Mouse (Mus musculus) lung, adult 2 months (tissue): ENCODE data around the gene Ltbp4. TPM values are rescaled to one million over a fixed set of nuclear protein-coding genes. Genes with fewer than 3 reads are reported as not detected.

ENCODE experiments used
- DNase-seq: peaks from one replicate; pipeline ENCODE4 v3.0.0; 2022
- H3K4me1 ChIP-seq: fragments of 200-500 bp; 2 replicates; pipeline ENCODE4 v1.6.1; 2011; ENCODE audit warnings: low read length; ENCODE audit not compliant: control insufficient read depth, insufficient read depth
- H3K4me3 ChIP-seq: fragments of 200-500 bp; replicated peaks from 2 replicates; pipeline ENCODE3; 2011; ENCODE audit warnings: low read depth, mild to moderate bottlenecking, control low read depth, low read length; ENCODE audit errors: extremely low read depth
- CTCF ChIP-seq: fragments of 200-500 bp; IDR thresholded peaks from 2 replicates; pipeline ENCODE4 v1.5.1; 2011; ENCODE audit warnings: mild to moderate bottlenecking, low read length, control low read depth; ENCODE audit not compliant: insufficient read depth
- POLR2A ChIP-seq: fragments of 200-500 bp; IDR thresholded peaks from 2 replicates; pipeline ENCODE4 v1.6.1; 2011; ENCODE audit warnings: low read depth, mild to moderate bottlenecking, control low read depth, low read length, borderline replicate concordance; ENCODE audit errors: extremely low read depth
- WGBS: fragments of 180-500 bp; shearing (Covaris S2); methylation state at CpG from one replicate; pipeline ENCODE4 v1.1.7; 2018; 5-methylcytosine and 5-hydroxymethylcytosine counted together
- polyA plus RNA-seq: library from polyadenylated mRNA; depleted of rRNA; stranded (reverse); fragments of >200 nt; gene quantifications from 2 replicates; pipeline ENCODE4 v1.2.3, GENCODE M21; 2012

The Ltbp4 gene
- polyA plus RNA-seq, 1 experiment = 496 TPM

- no peak for DNase-seq
- 72% methylated on average over 4 of the region's 4 CpGs for WGBS
- no peaks in the 10 kb centered on the region; the same call in 1 of the 2 replicates for H3K4me1 ChIP-seq
- H3K4me3 ChIP-seq = no peak overlapping the region
- TF ChIP-seq POLR2A (no peak), CTCF (no peak)
These were observed 1.6 kb upstream of the Ltbp4 start for GRCm38 (mm10) chr7:27339114-27339513.

- 1% methylated on average over 47 of the region's 47 CpGs for WGBS
- peak; percentile 90 for DNase-seq
- H3K4me3 ChIP-seq = no peak overlapping the region
- H3K4me1 ChIP-seq = peaks cover 4% of the 10 kb centered on the region
- TF ChIP-seq CTCF = peak; percentile 96
- TF ChIP-seq POLR2A = no peak
These were observed 1.3 kb downstream of the Ltbp4 start for GRCm38 (mm10) chr7:27335928-27336823.

- H3K4me3 ChIP-seq = no peak overlapping the region
- peaks cover 8% of the 10 kb centered on the region for H3K4me1 ChIP-seq
- WGBS = 40% methylated on average over 15 of the region's 15 CpGs
- TF ChIP-seq CTCF (no peak), POLR2A (no peak)
- no peak for DNase-seq
These were observed 2.3 kb downstream of the Ltbp4 start for GRCm38 (mm10) chr7:27335011-27335720.

- peaks cover 9% of the 10 kb centered on the region for H3K4me1 ChIP-seq
- H3K4me3 ChIP-seq = peak overlapping the region; percentile 2
- DNase-seq = peak; percentile 33
- no peak for TF ChIP-seq POLR2A
- no peak for TF ChIP-seq CTCF
- whole genome bisulfite sequencing = 2% methylated on average over 32 of the region's 32 CpGs
These were observed 3.0 kb downstream of the Ltbp4 start for GRCm38 (mm10) chr7:27334405-27334911.

GRCm38 (mm10) chr7:27333316-27333941 lies 4.1 kb downstream of the Ltbp4 start:
- peak; percentile 25 for DNase-seq
- WGBS = 1% methylated on average over 54 of the region's 77 CpGs

GRCm38 (mm10) chr7:27332353-27333199 lies 4.9 kb downstream of the Ltbp4 start:
- peak; percentile 90 for DNase-seq
- peak; percentile 76 for TF ChIP-seq CTCF
- TF ChIP-seq POLR2A = peak; percentile 59; the same call in 1 of the 2 replicates
- 2% methylated on average over 38 of the region's 39 CpGs for WGBS
- Histone ChIP-seq H3K4me3 (peak overlapping the region; percentile 57), H3K4me1 (peaks cover 14% of the 10 kb centered on the region)

More at GRCm38 (mm10) chr7:27333316-27333941, 4.1 kb downstream of the Ltbp4 start:
- no peak for TF ChIP-seq CTCF
- TF ChIP-seq POLR2A = no peak
- Histone ChIP-seq H3K4me1 (peaks cover 14% of the 10 kb centered on the region), H3K4me3 (peak overlapping the region; percentile 57)

- WGBS = 4% methylated on average over 8 of the region's 8 CpGs
- peak overlapping the region; percentile 51 for H3K4me3 ChIP-seq
These were observed 5.6 kb downstream of the Ltbp4 start for GRCm38 (mm10) chr7:27331854-27332253.

GRCm38 (mm10) chr7:27331541-27331851 lies 6.0 kb downstream of the Ltbp4 start:
- WGBS = 2% methylated on average over 8 of the region's 8 CpGs
- TF ChIP-seq CTCF (no peak), POLR2A (no peak)
- DNase-seq = peak; percentile 46
- peak overlapping the region; percentile 51 for H3K4me3 ChIP-seq
- H3K4me1 ChIP-seq = peaks cover 14% of the 10 kb centered on the region

More at GRCm38 (mm10) chr7:27331854-27332253, 5.6 kb downstream of the Ltbp4 start:
- H3K4me1 ChIP-seq = peaks cover 14% of the 10 kb centered on the region
- TF ChIP-seq CTCF (no peak), POLR2A (no peak)
- DNase-seq = no peak
